Mouse (Mus musculus) MEL (cell line): ENCODE data around the gene Nudc. TPM values are rescaled to one million over a fixed set of nuclear protein-coding genes. Genes with fewer than 3 reads are reported as not detected.
A peak's percentile ranks its signal among the peaks of the same experiment; 100 is the strongest.

ENCODE experiments used
- DNase-seq: peaks from one replicate; pipeline ENCODE4 v3.0.0; 2011; ENCODE audit warnings: low read depth, low spot score
- H3K27ac ChIP-seq: 2 replicates; pipeline ENCODE4 v1.5.1; 2012; ENCODE audit warnings: low read depth, mild to moderate bottlenecking, control low read depth, low read length, moderate library complexity; ENCODE audit not compliant: control insufficient read depth
- H3K27me3 ChIP-seq, 2 experiments: fragments of 150-350 bp in 1 of 2; sonication (generic) in 1 of 2; 2 replicates each; pipeline ENCODE4 v1.6.1; 2012; ENCODE audit warnings: low read length in 2 of 2, mild to moderate bottlenecking in 2 of 2, improper control_type of control experiment in 1 of 2, moderate library complexity in 1 of 2; ENCODE audit not compliant: insufficient read depth in 2 of 2, control insufficient read depth in 1 of 2
- H3K36me3 ChIP-seq, 2 experiments: 2 replicates each; pipeline ENCODE4 v1.6.1; 2012 to 2014; ENCODE audit warnings: low read length in 2 of 2, improper control_type of control experiment in 1 of 2, inconsistent platforms in 1 of 2, mild to moderate bottlenecking in 1 of 2; ENCODE audit not compliant: insufficient read depth in 2 of 2, control insufficient read depth in 1 of 2
- H3K4me1 ChIP-seq, 2 experiments: fragments of 150-350 bp in 1 of 2; sonication (generic) in 1 of 2; 2 replicates each; pipeline ENCODE4 v1.6.1; 2012; ENCODE audit warnings: low read length in 2 of 2, improper control_type of control experiment in 1 of 2, mild to moderate bottlenecking in 1 of 2; ENCODE audit not compliant: insufficient read depth in 2 of 2, control insufficient read depth in 1 of 2
- H3K4me3 ChIP-seq, 2 experiments: fragments of 150-350 bp in 1 of 2; sonication (generic) in 1 of 2; 2 replicates each; pipeline ENCODE4 v1.5.1; 2012; ENCODE audit warnings: low read depth in 2 of 2, low read length in 2 of 2, mild to moderate bottlenecking in 2 of 2, moderate library complexity in 2 of 2, control low read depth in 1 of 2, improper control_type of control experiment in 1 of 2; ENCODE audit not compliant: control insufficient read depth in 1 of 2, insufficient read depth in 1 of 2
- H3K79me2 ChIP-seq: 2 replicates; pipeline ENCODE4 v1.6.1; 2012; ENCODE audit warnings: mild to moderate bottlenecking, low read length, moderate library complexity; ENCODE audit not compliant: control insufficient read depth, poor library complexity, insufficient read depth
- H3K9ac ChIP-seq: 2 replicates; pipeline ENCODE4 v1.6.1; 2012; ENCODE audit warnings: low read depth, mild to moderate bottlenecking, control low read depth, low read length, moderate library complexity; ENCODE audit not compliant: control insufficient read depth, poor library complexity, severe bottlenecking
- H3K9me3 ChIP-seq: fragments of 150-350 bp; sonication (generic); replicated peaks from 2 replicates; pipeline ENCODE4 v1.6.1; 2012; ENCODE audit warnings: mild to moderate bottlenecking, low read length, improper control_type of control experiment, moderate library complexity; ENCODE audit not compliant: insufficient read depth
- CHD2 ChIP-seq: IDR thresholded peaks from 2 replicates; pipeline ENCODE4 v1.6.1; 2011; ENCODE audit warnings: low read length, improper control_type of control experiment
- CTCF ChIP-seq, 3 experiments: IDR thresholded peaks in 2 of 3; conservative IDR thresholded peaks in 1 of 3; 2 replicates each; pipeline ENCODE4 v1.5.1; 2011 to 2012; ENCODE audit warnings: low read length in 3 of 3, low read depth in 2 of 3, mild to moderate bottlenecking in 2 of 3, improper control_type of control experiment in 1 of 3, inconsistent platforms in 1 of 3, mixed read lengths in 1 of 3, moderate library complexity in 1 of 3; ENCODE audit not compliant: control insufficient read depth in 1 of 3, insufficient read depth in 1 of 3, poor library complexity in 1 of 3, severe bottlenecking in 1 of 3
- ETS1 ChIP-seq: IDR thresholded peaks from 2 replicates; pipeline ENCODE4 v1.6.1; 2012; ENCODE audit warnings: low read depth, mild to moderate bottlenecking, inconsistent platforms, low read length, improper control_type of control experiment, moderate library complexity
- HCFC1 ChIP-seq: IDR thresholded peaks from 2 replicates; pipeline ENCODE4 v1.6.1; 2012; ENCODE audit warnings: low read depth, mild to moderate bottlenecking, inconsistent platforms, low read length, improper control_type of control experiment, moderate library complexity
- MEF2A ChIP-seq: IDR thresholded peaks from 2 replicates; pipeline ENCODE4 v1.6.1; 2014; ENCODE audit warnings: low read depth, mild to moderate bottlenecking, inconsistent platforms, low read length, improper control_type of control experiment; ENCODE audit not compliant: poor library complexity, insufficient replicate concordance, severe bottlenecking; ENCODE audit errors: extremely low read depth
- MXI1 ChIP-seq: IDR thresholded peaks from 2 replicates; pipeline ENCODE4 v1.6.1; 2011; ENCODE audit warnings: mild to moderate bottlenecking, low read depth, low read length, improper control_type of control experiment
- NELFE ChIP-seq: IDR thresholded peaks from 2 replicates; pipeline ENCODE4 v1.6.1; 2011; ENCODE audit warnings: low read depth, low read length, improper control_type of control experiment
- NRF1 ChIP-seq: IDR thresholded peaks from 2 replicates; pipeline ENCODE4 v1.6.1; 2014; ENCODE audit warnings: low read depth, mild to moderate bottlenecking, inconsistent platforms, low read length, improper control_type of control experiment, moderate library complexity; ENCODE audit not compliant: poor library complexity, insufficient read depth, severe bottlenecking
- POLR2AphosphoS2 ChIP-seq: IDR thresholded peaks from 2 replicates; pipeline ENCODE4 v1.6.1; 2011; ENCODE audit warnings: low read length, improper control_type of control experiment
- TAL1 ChIP-seq: IDR thresholded peaks from 2 replicates; pipeline ENCODE4 v1.6.1; 2012; ENCODE audit warnings: mild to moderate bottlenecking, inconsistent platforms, low read length, moderate library complexity, mixed read lengths
- TCF12 ChIP-seq: IDR thresholded peaks from 2 replicates; pipeline ENCODE4 v1.6.1; 2014; ENCODE audit warnings: low read depth, mild to moderate bottlenecking, inconsistent platforms, low read length, improper control_type of control experiment, moderate library complexity
- UBTF ChIP-seq: IDR thresholded peaks from 2 replicates; pipeline ENCODE4 v1.6.1; 2012; ENCODE audit warnings: low read depth, mild to moderate bottlenecking, inconsistent platforms, low read length, improper control_type of control experiment, moderate library complexity, borderline replicate concordance; ENCODE audit not compliant: insufficient read depth
- USF1 ChIP-seq: IDR thresholded peaks from 2 replicates; pipeline ENCODE4 v1.6.1; 2014; ENCODE audit warnings: low read depth, mild to moderate bottlenecking, inconsistent platforms, low read length, improper control_type of control experiment, moderate library complexity
- USF2 ChIP-seq, 2 experiments: IDR thresholded peaks; 2 replicates each; pipeline ENCODE4 v1.6.1; 2011 to 2012; ENCODE audit warnings: improper control_type of control experiment in 2 of 2, low read length in 2 of 2, borderline replicate concordance in 1 of 2, inconsistent platforms in 1 of 2, low read depth in 1 of 2, mild to moderate bottlenecking in 1 of 2; ENCODE audit not compliant: insufficient read depth in 1 of 2
- ZKSCAN1 ChIP-seq: IDR thresholded peaks from 2 replicates; pipeline ENCODE4 v1.6.1; 2012; ENCODE audit warnings: low read depth, mild to moderate bottlenecking, inconsistent platforms, low read length, improper control_type of control experiment, moderate library complexity
- polyA plus RNA-seq, 2 experiments: library from polyadenylated mRNA; stranded (reverse) in 1 of 2; unstranded in 1 of 2; fragments of >175 nt in 1 of 2; fragments of >200 nt in 1 of 2; gene quantifications; 2 replicates each; pipeline versions ENCODE4 v1.2.1 to v1.2.4; 2012; ENCODE audit warnings: low replicate concordance in 2 of 2, low read depth in 1 of 2; ENCODE audit not compliant: insufficient read length in 2 of 2, insufficient read depth in 1 of 2, missing spikeins in 1 of 2
- total RNA-seq: library from RNA; depleted of rRNA; stranded (reverse); fragments of 300-350 nt; gene quantifications from 2 replicates; pipeline ENCODE4 v1.2.3, GENCODE M21; 2012

Nudc gene
- total and polyA plus RNA-seq, 3 experiments = 516 to 732 TPM; not detected in 1

DNA sequence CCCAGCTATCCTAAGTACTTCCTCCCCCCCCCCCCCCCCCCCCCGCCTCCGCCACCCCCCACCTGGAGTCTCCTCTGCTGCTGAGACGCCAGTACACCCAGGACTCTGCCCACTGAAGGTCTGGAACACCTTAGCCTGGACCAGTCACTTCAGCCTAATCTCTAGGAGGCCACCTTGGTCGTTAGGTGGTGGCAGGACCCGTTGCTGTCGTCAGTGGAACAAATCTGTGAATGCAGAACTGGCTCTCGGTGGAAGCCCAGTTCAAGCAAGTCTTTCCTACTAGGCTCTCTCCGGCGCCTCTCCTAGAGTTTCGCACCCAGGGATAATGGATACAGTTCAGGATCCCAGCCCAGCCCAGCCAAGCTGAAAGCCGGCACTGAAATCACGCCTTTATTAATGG is 51.9 kb downstream of the Nudc start:
- Histone ChIP-seq H3K9ac (peak overlapping the region; percentile 61), H3K79me2 (no peaks in the 10 kb centered on the region; the same call in 1 of the 2 replicates), H3K36me3 (peaks cover 0 to 2% of the 10 kb centered on the region in 2 experiments; a peak in 1 of 4 replicates), H3K27ac (no peak overlapping the region), H3K4me3 (peak overlapping the region; percentile 69 to 83), H3K4me1 (peaks cover 0 to 8% of the 10 kb centered on the region in 2 experiments; a peak in 2 of 4 replicates), H3K9me3 (no peaks in the 10 kb centered on the region), H3K27me3 (no peaks in the 10 kb centered on the region; a peak in 2 of 4 replicates)
- DNase-seq = no peak
- TF ChIP-seq TAL1 = no peak
- TF ChIP-seq MXI1 = no peak
- no peak for TF ChIP-seq CHD2
- TF ChIP-seq MEF2A = no peak
- TF ChIP-seq USF1 = no peak
- TF ChIP-seq HCFC1 = no peak

DNA sequence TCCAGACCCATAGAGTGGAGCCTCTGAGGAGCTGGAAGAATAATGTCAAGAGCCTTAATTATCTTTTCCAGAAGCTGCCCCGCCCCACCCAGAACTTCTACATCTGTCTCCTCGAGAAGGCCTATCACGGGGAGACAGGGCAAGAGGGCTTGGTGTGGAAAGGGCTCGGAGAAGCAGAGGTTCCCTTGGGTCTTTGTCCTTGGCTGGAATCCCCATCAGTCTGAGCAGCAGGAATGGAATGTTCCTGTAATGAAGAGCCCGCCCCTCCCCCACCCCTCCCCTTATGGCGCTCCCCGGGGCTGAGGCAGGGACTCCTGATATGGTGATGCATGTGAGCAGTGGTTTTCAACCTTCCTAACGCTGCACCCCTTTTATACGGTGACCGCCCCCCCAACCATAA is 54.0 kb downstream of the Nudc start:
- Histone ChIP-seq H3K9me3 (no peaks in the 10 kb centered on the region), H3K27me3 (no peaks in the 10 kb centered on the region; a peak in 1 of 4 replicates), H3K79me2 (no peaks in the 10 kb centered on the region; the same call in 1 of the 2 replicates), H3K4me1 (peaks cover 0 to 14% of the 10 kb centered on the region in 2 experiments; a peak in 2 of 4 replicates), H3K27ac (no peak overlapping the region)
- TF ChIP-seq NELFE = no peak
- no peak for TF ChIP-seq ETS1
- TF ChIP-seq, all 39 proteins: peak for 0
- DNase-seq = no peak
- Histone ChIP-seq H3K36me3 (peaks cover 0 to 2% of the 10 kb centered on the region in 2 experiments; a peak in 1 of 4 replicates), H3K4me3 (no peak overlapping the region), H3K9ac (no peak overlapping the region)

DNA sequence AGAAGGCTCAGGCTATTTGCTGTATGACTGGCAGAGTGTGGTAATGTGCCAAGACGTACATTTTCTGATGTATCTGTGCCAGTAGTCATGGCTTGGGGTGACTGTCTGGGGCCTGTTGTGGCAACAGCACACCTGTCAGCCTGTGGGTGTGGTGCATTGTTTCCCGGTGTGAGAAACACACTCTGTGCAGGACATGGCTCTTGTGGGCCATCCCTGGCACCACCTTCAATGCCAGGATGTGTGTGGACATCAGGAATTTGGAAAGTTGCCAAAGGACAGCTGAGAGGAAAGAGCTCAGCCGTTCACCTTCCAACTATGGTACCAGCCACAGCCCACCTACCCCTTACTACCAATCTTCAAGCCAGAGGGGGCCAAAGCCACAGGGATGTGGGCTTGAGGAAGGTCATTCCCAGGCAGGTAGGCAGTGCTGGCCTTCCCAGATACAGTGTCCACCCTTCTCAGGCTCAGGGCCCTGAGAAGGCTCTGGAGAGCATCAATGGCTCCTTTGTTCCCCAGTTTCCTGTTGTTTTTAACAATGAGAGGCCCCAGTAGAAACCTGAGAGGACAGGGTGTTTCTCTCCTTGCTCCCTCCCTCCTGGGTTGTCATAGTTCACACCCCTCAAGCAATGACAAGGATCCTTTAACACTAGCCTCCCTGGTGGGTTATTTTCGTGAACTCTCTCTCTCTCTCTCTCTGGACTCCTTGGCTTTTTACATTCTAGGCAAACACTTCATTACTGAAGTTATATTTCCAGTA is 56.1 kb downstream of the Nudc start:
- Histone ChIP-seq H3K9ac (no peak overlapping the region), H3K9me3 (no peaks in the 10 kb centered on the region), H3K4me3 (no peak overlapping the region), H3K79me2 (no peaks in the 10 kb centered on the region; the same call in 1 of the 2 replicates), H3K27me3 (no peaks in the 10 kb centered on the region), H3K36me3 (peaks cover 0 to 2% of the 10 kb centered on the region in 2 experiments; a peak in 1 of 4 replicates), H3K4me1 (peaks cover 0 to 14% of the 10 kb centered on the region in 2 experiments; a peak in 2 of 4 replicates), H3K27ac (no peak overlapping the region)
- TF ChIP-seq TCF12 (no peak), UBTF (no peak), USF1 (no peak), CTCF (IDR thresholded peaks at IDR 0.05 in 2 of 3, conservative IDR thresholded peaks at IDR 0.05 in 1 of 3; ENCODE audit: control insufficient read depth in 1 of 3, insufficient read depth in 1 of 3, low read depth in 2 of 3, low read length in 3 of 3, poor library complexity in 1 of 3, severe bottlenecking in 1 of 3) (no peak), ZKSCAN1 (no peak), USF2 (IDR thresholded peaks at IDR 0.05; ENCODE audit: borderline replicate concordance in 1 of 2, insufficient read depth in 1 of 2, low read depth in 1 of 2, low read length in 2 of 2) (no peak), MEF2A (no peak), NRF1 (no peak), ETS1 (no peak), POLR2AphosphoS2 (no peak), CHD2 (no peak), HCFC1 (no peak)
- DNase-seq = no peak
